Mouse (Mus musculus): Measurements from ENCODE around the gene Eif2ak4. TPM values are rescaled to one million over a fixed set of nuclear protein-coding genes. Genes with fewer than 3 reads are reported as not detected.

Eif2ak4 gene
- polyA plus RNA-seq, 1 experiment: 4.0 TPM

- H3K4me3 ChIP-seq (ENCODE audit: low read depth, low read length): no peak overlapping the region
- no peak for TF ChIP-seq CTCF (IDR thresholded peaks at IDR 0.05; ENCODE audit: extremely low read depth, insufficient read length, insufficient replicate concordance, low read depth, low read length)
- no peak for TF ChIP-seq POLR2A (IDR thresholded peaks at IDR 0.05; ENCODE audit: low read depth, low read length)
- H3K27me3 ChIP-seq (ENCODE audit: control insufficient read depth, insufficient read depth, low read length): no peaks in the 10 kb centered on the region
- 72% methylated on average over 13 of the region's 13 CpGs for WGBS
- peaks cover 4% of the 10 kb centered on the region for H3K36me3 ChIP-seq (ENCODE audit: control insufficient read depth, insufficient read depth, low read length)
- no peaks in the 10 kb centered on the region for H3K4me1 ChIP-seq (ENCODE audit: control insufficient read depth, insufficient read depth, insufficient read length, low read length)
- H3K27ac ChIP-seq (ENCODE audit: insufficient read depth, low read depth, low read length): no peak overlapping the region
Observed at GRCm38 (mm10) chr2:118445696-118446674, 57.6 kb downstream of the Eif2ak4 start.

- Histone ChIP-seq H3K27me3 (ENCODE audit: control insufficient read depth, insufficient read depth, low read length) (no peaks in the 10 kb centered on the region), H3K27ac (ENCODE audit: insufficient read depth, low read depth, low read length) (no peak overlapping the region), H3K4me1 (ENCODE audit: control insufficient read depth, insufficient read depth, insufficient read length, low read length) (peaks cover 3% of the 10 kb centered on the region; the same call in 1 of the 2 replicates), H3K4me3 (ENCODE audit: low read depth, low read length) (no peak overlapping the region), H3K36me3 (ENCODE audit: control insufficient read depth, insufficient read depth, low read length) (peaks cover 4% of the 10 kb centered on the region)
- WGBS: 91% methylated on average over 12 of the region's 12 CpGs
- TF ChIP-seq CTCF (IDR thresholded peaks at IDR 0.05; ENCODE audit: extremely low read depth, insufficient read length, insufficient replicate concordance, low read depth, low read length): no peak
Observed at GRCm38 (mm10) chr2:118448181-118448580, 59.8 kb downstream of the Eif2ak4 start.

GRCm38 (mm10) chr2:118451056-118451455, 62.6 kb downstream of the Eif2ak4 start:
- Histone ChIP-seq H3K27ac (ENCODE audit: insufficient read depth, low read depth, low read length) (no peak overlapping the region), H3K27me3 (ENCODE audit: control insufficient read depth, insufficient read depth, low read length) (no peaks in the 10 kb centered on the region), H3K4me3 (ENCODE audit: low read depth, low read length) (no peak overlapping the region), H3K4me1 (ENCODE audit: control insufficient read depth, insufficient read depth, insufficient read length, low read length) (peaks cover 3% of the 10 kb centered on the region; the same call in 1 of the 2 replicates), H3K36me3 (ENCODE audit: control insufficient read depth, insufficient read depth, low read length) (no peaks in the 10 kb centered on the region; the same call in none of the 2 replicates)
- TF ChIP-seq POLR2A (IDR thresholded peaks at IDR 0.05; ENCODE audit: low read depth, low read length) (no peak), CTCF (IDR thresholded peaks at IDR 0.05; ENCODE audit: extremely low read depth, insufficient read length, insufficient replicate concordance, low read depth, low read length) (no peak)
- WGBS: 74% methylated on average over 6 of the region's 6 CpGs

- H3K27me3 ChIP-seq (ENCODE audit: control insufficient read depth, insufficient read depth, low read length): no peaks in the 10 kb centered on the region
- peaks cover 8% of the 10 kb centered on the region for H3K36me3 ChIP-seq (ENCODE audit: control insufficient read depth, insufficient read depth, low read length)
- 96% methylated on average over 3 of the region's 3 CpGs for whole genome bisulfite sequencing
- no peak overlapping the region for H3K27ac ChIP-seq (ENCODE audit: insufficient read depth, low read depth, low read length)
- H3K4me1 ChIP-seq (ENCODE audit: control insufficient read depth, insufficient read depth, insufficient read length, low read length): no peaks in the 10 kb centered on the region
- TF ChIP-seq CTCF (IDR thresholded peaks at IDR 0.05; ENCODE audit: extremely low read depth, insufficient read length, insufficient replicate concordance, low read depth, low read length) (no peak), POLR2A (IDR thresholded peaks at IDR 0.05; ENCODE audit: low read depth, low read length) (no peak)
- H3K4me3 ChIP-seq (ENCODE audit: low read depth, low read length): no peak overlapping the region
Observed at GRCm38 (mm10) chr2:118457029-118457428, 68.6 kb downstream of the Eif2ak4 start.

GRCm38 (mm10) chr2:118457463-118458261, 69.2 kb downstream of the Eif2ak4 start:
- no peak overlapping the region for H3K4me3 ChIP-seq (ENCODE audit: low read depth, low read length)
- no peak overlapping the region for H3K27ac ChIP-seq (ENCODE audit: insufficient read depth, low read depth, low read length)
- no peaks in the 10 kb centered on the region for H3K27me3 ChIP-seq (ENCODE audit: control insufficient read depth, insufficient read depth, low read length)
- TF ChIP-seq CTCF (IDR thresholded peaks at IDR 0.05; ENCODE audit: extremely low read depth, insufficient read length, insufficient replicate concordance, low read depth, low read length) (no peak), POLR2A (IDR thresholded peaks at IDR 0.05; ENCODE audit: low read depth, low read length) (no peak)
- WGBS: 94% methylated on average over 13 of the region's 13 CpGs
- peaks cover 10% of the 10 kb centered on the region for H3K36me3 ChIP-seq (ENCODE audit: control insufficient read depth, insufficient read depth, low read length)
- no peaks in the 10 kb centered on the region for H3K4me1 ChIP-seq (ENCODE audit: control insufficient read depth, insufficient read depth, insufficient read length, low read length)

GRCm38 (mm10) chr2:118461480-118462165, 73.2 kb downstream of the Eif2ak4 start:
- no peaks in the 10 kb centered on the region for H3K27me3 ChIP-seq (ENCODE audit: control insufficient read depth, insufficient read depth, low read length)
- no peak overlapping the region for H3K27ac ChIP-seq (ENCODE audit: insufficient read depth, low read depth, low read length)
- WGBS: 85% methylated on average over 16 of the region's 16 CpGs
- H3K36me3 ChIP-seq (ENCODE audit: control insufficient read depth, insufficient read depth, low read length): peaks cover 13% of the 10 kb centered on the region
- no peak for TF ChIP-seq CTCF (IDR thresholded peaks at IDR 0.05; ENCODE audit: extremely low read depth, insufficient read length, insufficient replicate concordance, low read depth, low read length)
- no peak for TF ChIP-seq POLR2A (IDR thresholded peaks at IDR 0.05; ENCODE audit: low read depth, low read length)
- no peaks in the 10 kb centered on the region for H3K4me1 ChIP-seq (ENCODE audit: control insufficient read depth, insufficient read depth, insufficient read length, low read length)
- no peak overlapping the region for H3K4me3 ChIP-seq (ENCODE audit: low read depth, low read length)

Data from small intestine, adult 2 months (tissue).